Comparison of ENCODE assay signal across 8 mouse cellular contexts in the genomic region with DNA sequence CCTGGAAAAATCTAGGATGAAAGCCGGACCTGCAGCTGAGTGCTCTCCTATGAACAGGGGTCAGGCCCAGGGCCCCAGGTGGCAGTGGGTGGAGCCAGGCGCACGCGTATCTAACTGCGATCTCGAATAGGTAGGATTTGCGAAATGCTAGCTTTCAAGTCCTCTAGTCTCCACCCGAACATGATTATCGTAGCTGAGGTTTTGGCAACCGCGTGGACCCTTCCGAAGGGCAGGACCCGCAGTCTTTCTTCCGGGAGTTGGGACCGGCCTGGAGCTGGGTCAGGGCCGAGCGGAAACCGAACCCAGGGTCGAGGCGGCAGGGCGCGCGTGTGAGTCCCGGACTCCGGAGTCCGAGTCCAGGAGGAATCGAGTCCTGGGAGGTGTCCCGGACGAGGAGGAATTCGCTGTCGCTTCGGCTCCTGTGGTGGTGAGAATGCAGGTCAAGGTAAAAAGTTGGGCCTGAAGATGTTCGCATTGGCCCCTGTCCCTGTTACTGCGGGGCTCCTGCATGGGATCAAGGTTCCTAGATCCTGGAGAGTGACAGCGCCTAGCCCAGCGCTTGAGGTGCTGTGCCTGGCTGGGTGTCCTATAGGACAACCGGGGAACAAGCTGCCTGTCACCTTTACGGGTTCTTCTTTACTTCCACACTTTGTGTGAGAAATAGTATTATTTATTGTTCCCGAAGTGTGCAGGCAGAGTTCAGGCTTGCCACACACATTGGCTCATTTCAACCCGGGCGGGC. TPM values are rescaled to one million over a fixed set of nuclear protein-coding genes. Genes with fewer than 3 reads are reported as not detected.
A peak's percentile ranks its signal among the peaks of the same experiment; 100 is the strongest.
DNase-seq lines count a peak whose midpoint lies in the region; ATAC-seq and TF ChIP-seq lines count a peak whose summit lies in the region.

A gene (plus strand): TSS at position 386 of the 742 bp plus-strand sequence.

- H3K4me3 ChIP-seq in thymus, adult 2 months (ENCODE audit: control insufficient read depth, insufficient read depth, low read length), result peak within 1 kb of the TSS; percentile 4; the same call in 1 of the 2 replicates
- peak within 1 kb of the TSS; percentile 38 for H3K4me3 ChIP-seq in forebrain, postnatal 0 days (ENCODE audit: low read depth, low read length)
- peak within 1 kb of the TSS; percentile 23 for H3K4me3 ChIP-seq in kidney, postnatal 0 days (replicated peaks; ENCODE audit: low read depth, low read length)

- no peaks in the 10 kb centered on the region for H3K36me3 ChIP-seq in thymus, adult 2 months (ENCODE audit: control insufficient read depth, insufficient read depth, low read length)
- H3K36me3 ChIP-seq in forebrain, postnatal 0 days (ENCODE audit: insufficient read depth), result no peaks in the 10 kb centered on the region
- H3K36me3 ChIP-seq in kidney, postnatal 0 days (ENCODE audit: insufficient read depth, low read length), result no peaks in the 10 kb centered on the region

- WGBS in thymus, adult 2 months, result 14% methylated on average over 41 of the region's 41 CpGs
- 6% methylated on average over 41 of the region's 41 CpGs for WGBS in forebrain, postnatal 0 days
- WGBS in kidney, postnatal 0 days, result 5% methylated on average over 41 of the region's 41 CpGs

- H3K4me1 ChIP-seq in thymus, adult 2 months (replicated peaks; ENCODE audit: control insufficient read depth, insufficient read depth, low read length), result no peaks in the 10 kb centered on the region
- peaks cover 5% of the 10 kb centered on the region; the same call in 1 of the 2 replicates for H3K4me1 ChIP-seq in forebrain, postnatal 0 days (ENCODE audit: insufficient read depth)
- no peaks in the 10 kb centered on the region for H3K4me1 ChIP-seq in kidney, postnatal 0 days (replicated peaks; ENCODE audit: insufficient read depth, low read length)

- TF ChIP-seq POLR2A in thymus, adult 2 months (IDR thresholded peaks at IDR 0.05; ENCODE audit: control insufficient read depth, extremely low read depth, insufficient read depth, low read length, poor library complexity), result no peak

- H3K27me3 ChIP-seq in thymus, adult 2 months (ENCODE audit: control insufficient read depth, insufficient read depth, low read length), result peaks cover 7% of the 10 kb centered on the region; the same call in 1 of the 2 replicates
- no peaks in the 10 kb centered on the region; the same call in 1 of the 2 replicates for H3K27me3 ChIP-seq in forebrain, postnatal 0 days (ENCODE audit: insufficient read depth, low read length)
- H3K27me3 ChIP-seq in kidney, postnatal 0 days (ENCODE audit: insufficient read depth, low read length), result no peaks in the 10 kb centered on the region

- peak within 1 kb of the TSS; percentile 6; the same call in 1 of the 2 replicates for H3K9ac ChIP-seq in forebrain, postnatal 0 days
- peak within 1 kb of the TSS; percentile 38; the same call in 1 of the 2 replicates for H3K9ac ChIP-seq in kidney, postnatal 0 days (ENCODE audit: low read depth, low read length)

- peak within 1 kb of the TSS; percentile 74 for H3K4me2 ChIP-seq in forebrain, postnatal 0 days (ENCODE audit: low read depth)
- H3K4me2 ChIP-seq in kidney, postnatal 0 days (ENCODE audit: low read length), result peak within 1 kb of the TSS; percentile 60

- TF ChIP-seq CTCF in thymus, adult 2 months (IDR thresholded peaks at IDR 0.05; ENCODE audit: borderline replicate concordance, control insufficient read depth, extremely low read depth, insufficient read depth, low read length, poor library complexity), result no peak
- no peak for TF ChIP-seq CTCF in forebrain, postnatal 0 days (IDR thresholded peaks at IDR 0.05; ENCODE audit: low read depth)
- TF ChIP-seq CTCF in kidney, postnatal 0 days (IDR thresholded peaks at IDR 0.05; ENCODE audit: low read depth), result no peak

- no peak for DNase-seq in thymus, adult 2 months
- DNase-seq in thymus, postnatal 10 days (ENCODE audit: low spot score in 2 of 2), result no peak
- DNase-seq in forebrain, postnatal 0 days, result no peak
- no peak for DNase-seq in kidney, postnatal 0 days (ENCODE audit: low spot score)
- DNase-seq in lung, postnatal 25 days (ENCODE audit: low spot score), result peak; percentile 55
- DNase-seq in testis, postnatal 14 days (ENCODE audit: low spot score), result peak; percentile 7
- no peak for DNase-seq in cerebellum, adult 8-10 months
- DNase-seq in thymus, postnatal 14 days, result no peak

- H3K9me3 ChIP-seq in forebrain, postnatal 0 days (ENCODE audit: low read length), result no peaks in the 10 kb centered on the region
- H3K9me3 ChIP-seq in kidney, postnatal 0 days (replicated peaks; ENCODE audit: low read length), result no peaks in the 10 kb centered on the region

- H3K27ac ChIP-seq in thymus, adult 2 months (ENCODE audit: control insufficient read depth, insufficient read depth, low read length), result no peak within 1 kb of the TSS
- no peak within 1 kb of the TSS for H3K27ac ChIP-seq in forebrain, postnatal 0 days (ENCODE audit: low read depth, low read length)
- H3K27ac ChIP-seq in kidney, postnatal 0 days, result no peak within 1 kb of the TSS

- no peak for ATAC-seq in forebrain, postnatal 0 days
- ATAC-seq in kidney, postnatal 0 days (replicated peaks; ENCODE audit: low FRiP score, low read depth), result peak; percentile 65; the same call in 1 of the 2 replicates

RNA-seq across cellular contexts. Expression of the gene that starts here (rescaled TPM):
- polyA plus RNA-seq in thymus, adult 2 months (2012; rRNA removed), result 0.07 and 0.19 TPM in 2 replicates
- total RNA-seq in forebrain, postnatal 0 days (2014; rRNA removed), result 0.29 and 0.31 TPM in 2 replicates
- 0.26 and 0.27 TPM in 2 replicates for polyA plus RNA-seq in forebrain, postnatal 0 days (2015; fragmentation: Nextera tagmentation; extraction: Ambion mirVana)
- polyA plus RNA-seq in kidney, postnatal 0 days (2015; fragmentation: Nextera tagmentation; extraction: Ambion mirVana), result 1.2 and 1.4 TPM in 2 replicates

Comparison
In these comparisons a context has a peak if more than half of its experiments do, and no peak if none do; other contexts are left out.
1. DNase-seq: peak in lung, postnatal 25 days (single experiment) and testis, postnatal 14 days (single experiment); none in thymus, adult 2 months (single experiment), thymus, postnatal 10 days (0 of 2), forebrain, postnatal 0 days (single experiment), kidney, postnatal 0 days (single experiment), cerebellum, adult 8-10 months (single experiment) and thymus, postnatal 14 days (single experiment).
2. Peak in every context shown above with its lines, with median percentiles within 50 percentile points of each other: H3K4me3 ChIP-seq.